Mouse (Mus musculus): Measurements from ENCODE around the gene Ranbp17. TPM values are rescaled to one million over a fixed set of nuclear protein-coding genes. Genes with fewer than 3 reads are reported as not detected.

The Ranbp17 gene
- polyA plus RNA-seq, 1 experiment from 2014 or later = 4.7 TPM

GRCm38 (mm10) chr11:33536636-33537035, 23.1 kb upstream of the Ranbp17 start:
- no peaks in the 10 kb centered on the region for H3K9me3 ChIP-seq (ENCODE audit: control insufficient read depth, low read length)
- 86% methylated on average over 3 of the region's 3 CpGs for WGBS
- no peaks in the 10 kb centered on the region for H3K4me1 ChIP-seq (ENCODE audit: control insufficient read depth in 2 of 2, insufficient read depth in 2 of 2, low read length in 2 of 2)
- no peaks in the 10 kb centered on the region for H3K36me3 ChIP-seq (ENCODE audit: control insufficient read depth, insufficient read depth, low read length)
- H3K27ac ChIP-seq (replicated peaks in 1 of 2; ENCODE audit: control insufficient read depth in 1 of 2, insufficient read depth in 1 of 2, low read depth in 2 of 2, low read length in 2 of 2) = no peak overlapping the region
- H3K4me2 ChIP-seq (ENCODE audit: low read length) = no peak overlapping the region
- no peak overlapping the region for H3K9ac ChIP-seq (ENCODE audit: low read length)
- H3K27me3 ChIP-seq (ENCODE audit: control insufficient read depth, insufficient read depth, low read length) = no peaks in the 10 kb centered on the region
- H3K4me3 ChIP-seq (ENCODE audit: control insufficient read depth in 1 of 2, insufficient read depth in 1 of 2, low read depth in 1 of 2, low read length in 2 of 2) = no peak overlapping the region
- ATAC-seq (ENCODE audit: insufficient number of reproducible peaks, insufficient read depth, low FRiP score, low read depth) = no peak

DNA sequence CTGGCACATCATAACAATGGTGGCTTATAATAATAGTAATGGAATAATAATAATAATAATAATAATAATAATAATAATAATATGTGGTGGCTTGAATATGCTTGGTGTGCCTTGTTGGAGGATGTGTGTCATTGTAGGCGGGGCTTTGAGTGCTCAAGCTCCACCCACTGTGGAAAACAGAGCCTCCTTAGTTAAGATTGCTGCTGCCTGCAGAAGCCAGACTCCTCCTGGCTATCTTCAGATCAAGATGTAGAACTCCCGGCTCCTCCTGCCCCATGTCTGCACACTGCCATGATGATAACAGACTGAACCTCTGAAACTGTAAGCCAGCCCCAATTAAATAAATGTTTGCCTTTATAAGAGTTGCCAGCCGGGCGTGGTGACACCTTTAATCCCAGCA, 21.0 kb upstream of the Ranbp17 start:
- no peak overlapping the region for H3K4me2 ChIP-seq (ENCODE audit: low read length)
- no peaks in the 10 kb centered on the region for H3K4me1 ChIP-seq (ENCODE audit: control insufficient read depth in 2 of 2, insufficient read depth in 2 of 2, low read length in 2 of 2)
- ATAC-seq (ENCODE audit: insufficient number of reproducible peaks, insufficient read depth, low FRiP score, low read depth) = no peak
- H3K9ac ChIP-seq (ENCODE audit: low read length) = no peak overlapping the region
- WGBS = 77% methylated on average over 4 of the region's 4 CpGs
- no peak overlapping the region for H3K4me3 ChIP-seq (ENCODE audit: control insufficient read depth in 1 of 2, insufficient read depth in 1 of 2, low read depth in 1 of 2, low read length in 2 of 2)
- H3K27me3 ChIP-seq (ENCODE audit: control insufficient read depth, insufficient read depth, low read length) = no peaks in the 10 kb centered on the region
- no peaks in the 10 kb centered on the region for H3K36me3 ChIP-seq (ENCODE audit: control insufficient read depth, insufficient read depth, low read length)
- H3K27ac ChIP-seq (replicated peaks in 1 of 2; ENCODE audit: control insufficient read depth in 1 of 2, insufficient read depth in 1 of 2, low read depth in 2 of 2, low read length in 2 of 2) = no peak overlapping the region
- H3K9me3 ChIP-seq (ENCODE audit: control insufficient read depth, low read length) = no peaks in the 10 kb centered on the region

DNA sequence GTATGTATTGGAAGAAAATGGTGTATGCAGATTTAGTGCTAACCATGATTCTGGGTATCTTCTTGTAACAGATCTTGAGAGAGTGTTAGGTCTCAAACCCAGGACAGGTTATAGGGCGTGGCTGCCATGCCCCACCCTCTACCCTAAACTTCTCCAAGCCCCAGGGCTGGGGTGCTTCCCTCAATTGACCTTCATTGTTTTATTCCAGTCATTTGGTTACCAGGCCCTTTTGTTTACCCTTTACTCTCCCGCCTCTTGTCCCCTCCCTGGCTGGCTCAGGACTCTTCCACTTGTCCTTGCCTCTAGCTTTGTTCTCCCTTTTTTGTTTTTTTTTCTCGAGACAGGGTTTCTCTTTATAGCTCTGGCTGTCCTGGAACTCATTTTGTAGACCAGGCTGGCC, 20.0 kb upstream of the Ranbp17 start:
- no peak overlapping the region for H3K9ac ChIP-seq (ENCODE audit: low read length)
- ATAC-seq (ENCODE audit: insufficient number of reproducible peaks, insufficient read depth, low FRiP score, low read depth) = no peak

GRCm38 (mm10) chr11:33529576-33529975, 16.0 kb upstream of the Ranbp17 start:
- Histone ChIP-seq H3K27me3 (ENCODE audit: control insufficient read depth, insufficient read depth, low read length) (no peaks in the 10 kb centered on the region), H3K4me2 (ENCODE audit: low read length) (no peak overlapping the region), H3K4me3 (ENCODE audit: control insufficient read depth in 1 of 2, insufficient read depth in 1 of 2, low read depth in 1 of 2, low read length in 2 of 2) (no peak overlapping the region), H3K9ac (ENCODE audit: low read length) (no peak overlapping the region), H3K4me1 (ENCODE audit: control insufficient read depth in 2 of 2, insufficient read depth in 2 of 2, low read length in 2 of 2) (no peaks in the 10 kb centered on the region), H3K36me3 (ENCODE audit: control insufficient read depth, insufficient read depth, low read length) (no peaks in the 10 kb centered on the region), H3K27ac (replicated peaks in 1 of 2; ENCODE audit: control insufficient read depth in 1 of 2, insufficient read depth in 1 of 2, low read depth in 2 of 2, low read length in 2 of 2) (no peak overlapping the region), H3K9me3 (ENCODE audit: control insufficient read depth, low read length) (no peaks in the 10 kb centered on the region)
- WGBS = 37% methylated on average over 2 of the region's 2 CpGs
- ATAC-seq (ENCODE audit: insufficient number of reproducible peaks, insufficient read depth, low FRiP score, low read depth) = no peak

More for the DNA sequence above, 20.0 kb upstream of the Ranbp17 start:
- Histone ChIP-seq H3K4me3 (ENCODE audit: control insufficient read depth in 1 of 2, insufficient read depth in 1 of 2, low read depth in 1 of 2, low read length in 2 of 2) (no peak overlapping the region), H3K27me3 (ENCODE audit: control insufficient read depth, insufficient read depth, low read length) (no peaks in the 10 kb centered on the region), H3K9me3 (ENCODE audit: control insufficient read depth, low read length) (no peaks in the 10 kb centered on the region), H3K4me1 (ENCODE audit: control insufficient read depth in 2 of 2, insufficient read depth in 2 of 2, low read length in 2 of 2) (no peaks in the 10 kb centered on the region), H3K27ac (replicated peaks in 1 of 2; ENCODE audit: control insufficient read depth in 1 of 2, insufficient read depth in 1 of 2, low read depth in 2 of 2, low read length in 2 of 2) (no peak overlapping the region), H3K4me2 (ENCODE audit: low read length) (no peak overlapping the region), H3K36me3 (ENCODE audit: control insufficient read depth, insufficient read depth, low read length) (no peaks in the 10 kb centered on the region)
- whole genome bisulfite sequencing = 69% methylated on average over 3 of the region's 3 CpGs

DNA sequence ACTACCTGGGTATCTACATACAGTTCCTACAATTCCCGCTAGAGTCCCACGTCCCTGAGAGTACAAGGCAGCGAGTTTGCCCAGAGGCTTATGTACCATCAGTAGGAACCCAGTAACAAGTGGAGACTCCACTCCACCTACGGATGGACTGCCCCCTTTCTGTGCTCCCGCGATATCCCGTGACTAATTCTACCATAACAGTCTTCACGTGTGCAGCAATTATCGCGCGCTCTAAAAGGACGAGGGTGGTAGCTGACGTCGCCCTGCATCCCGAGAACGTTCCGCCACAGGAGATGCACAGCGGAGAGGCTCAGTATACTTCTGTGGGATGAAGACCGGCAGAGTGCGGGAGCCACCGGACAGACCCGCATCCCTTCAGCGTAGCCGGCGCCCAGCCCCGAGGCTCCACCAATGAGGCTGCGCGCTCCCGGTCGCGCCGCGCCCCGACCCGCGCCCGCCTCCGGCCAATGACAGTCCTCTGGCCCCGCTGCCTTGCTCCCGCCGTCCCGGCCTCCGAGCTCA, 631 bp downstream of the Ranbp17 start:
- WGBS = under 1% methylated on average over 41 of the region's 43 CpGs
- H3K4me2 ChIP-seq (ENCODE audit: low read length) = peak overlapping the region; percentile 72
- ATAC-seq (ENCODE audit: insufficient number of reproducible peaks, insufficient read depth, low FRiP score, low read depth) = peak; percentile 84
- peak overlapping the region; percentile 83 for H3K4me3 ChIP-seq (ENCODE audit: control insufficient read depth in 1 of 2, insufficient read depth in 1 of 2, low read depth in 1 of 2, low read length in 2 of 2)
- no peaks in the 10 kb centered on the region for H3K27me3 ChIP-seq (ENCODE audit: control insufficient read depth, insufficient read depth, low read length)
- H3K9ac ChIP-seq (ENCODE audit: low read length) = peak overlapping the region; percentile 89
- no peaks in the 10 kb centered on the region for H3K9me3 ChIP-seq (ENCODE audit: control insufficient read depth, low read length)
- H3K36me3 ChIP-seq (ENCODE audit: control insufficient read depth, insufficient read depth, low read length) = no peaks in the 10 kb centered on the region
- H3K4me1 ChIP-seq (ENCODE audit: control insufficient read depth in 2 of 2, insufficient read depth in 2 of 2, low read length in 2 of 2) = peaks cover 0 to 6% of the 10 kb centered on the region in 2 experiments; a peak in 3 of 4 replicates
- H3K27ac ChIP-seq (replicated peaks in 1 of 2; ENCODE audit: control insufficient read depth in 1 of 2, insufficient read depth in 1 of 2, low read depth in 2 of 2, low read length in 2 of 2) = peak overlapping the region; percentile 65 to 82

- ATAC-seq (ENCODE audit: insufficient number of reproducible peaks, insufficient read depth, low FRiP score, low read depth) = no peak
Measured at GRCm38 (mm10) chr11:33509401-33509800, 4.1 kb downstream of the Ranbp17 start.

DNA sequence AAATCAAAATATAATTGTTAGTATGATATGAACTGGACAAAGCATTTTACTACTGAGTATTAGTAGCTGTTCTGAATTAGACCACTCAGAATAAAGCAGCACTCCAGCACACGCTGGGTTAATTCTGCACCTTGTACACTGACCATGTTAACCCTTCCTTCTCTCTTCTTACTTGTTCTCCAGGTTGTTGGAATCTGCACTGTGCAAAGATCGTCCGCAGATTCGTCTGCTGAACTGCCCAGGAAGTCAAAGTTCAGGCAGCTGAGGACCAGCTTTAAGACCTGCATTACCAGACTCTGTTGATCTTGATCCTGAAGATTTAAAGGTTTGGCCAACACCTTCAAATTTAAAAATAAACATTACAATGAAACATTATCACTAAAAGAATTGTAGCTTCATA, 27.8 kb downstream of the Ranbp17 start:
- Histone ChIP-seq H3K36me3 (ENCODE audit: control insufficient read depth, insufficient read depth, low read length) (peaks cover 9% of the 10 kb centered on the region), H3K27me3 (ENCODE audit: control insufficient read depth, insufficient read depth, low read length) (no peaks in the 10 kb centered on the region), H3K9me3 (ENCODE audit: control insufficient read depth, low read length) (no peaks in the 10 kb centered on the region), H3K9ac (ENCODE audit: low read length) (no peak overlapping the region), H3K4me1 (ENCODE audit: control insufficient read depth in 2 of 2, insufficient read depth in 2 of 2, low read length in 2 of 2) (no peaks in the 10 kb centered on the region), H3K27ac (replicated peaks in 1 of 2; ENCODE audit: control insufficient read depth in 1 of 2, insufficient read depth in 1 of 2, low read depth in 2 of 2, low read length in 2 of 2) (no peak overlapping the region), H3K4me2 (ENCODE audit: low read length) (no peak overlapping the region), H3K4me3 (ENCODE audit: control insufficient read depth in 1 of 2, insufficient read depth in 1 of 2, low read depth in 1 of 2, low read length in 2 of 2) (no peak overlapping the region)
- ATAC-seq (ENCODE audit: insufficient number of reproducible peaks, insufficient read depth, low FRiP score, low read depth) = no peak
- WGBS = 79% methylated on average over 4 of the region's 4 CpGs

More at GRCm38 (mm10) chr11:33509401-33509800, 4.1 kb downstream of the Ranbp17 start:
- Histone ChIP-seq H3K9me3 (ENCODE audit: control insufficient read depth, low read length) (no peaks in the 10 kb centered on the region), H3K27me3 (ENCODE audit: control insufficient read depth, insufficient read depth, low read length) (no peaks in the 10 kb centered on the region), H3K4me2 (ENCODE audit: low read length) (no peak overlapping the region), H3K27ac (replicated peaks in 1 of 2; ENCODE audit: control insufficient read depth in 1 of 2, insufficient read depth in 1 of 2, low read depth in 2 of 2, low read length in 2 of 2) (no peak overlapping the region), H3K4me3 (ENCODE audit: control insufficient read depth in 1 of 2, insufficient read depth in 1 of 2, low read depth in 1 of 2, low read length in 2 of 2) (no peak overlapping the region), H3K4me1 (ENCODE audit: control insufficient read depth in 2 of 2, insufficient read depth in 2 of 2, low read length in 2 of 2) (peaks cover 0 to 6% of the 10 kb centered on the region in 2 experiments; a peak in 3 of 4 replicates), H3K36me3 (ENCODE audit: control insufficient read depth, insufficient read depth, low read length) (no peaks in the 10 kb centered on the region), H3K9ac (ENCODE audit: low read length) (no peak overlapping the region)

DNA sequence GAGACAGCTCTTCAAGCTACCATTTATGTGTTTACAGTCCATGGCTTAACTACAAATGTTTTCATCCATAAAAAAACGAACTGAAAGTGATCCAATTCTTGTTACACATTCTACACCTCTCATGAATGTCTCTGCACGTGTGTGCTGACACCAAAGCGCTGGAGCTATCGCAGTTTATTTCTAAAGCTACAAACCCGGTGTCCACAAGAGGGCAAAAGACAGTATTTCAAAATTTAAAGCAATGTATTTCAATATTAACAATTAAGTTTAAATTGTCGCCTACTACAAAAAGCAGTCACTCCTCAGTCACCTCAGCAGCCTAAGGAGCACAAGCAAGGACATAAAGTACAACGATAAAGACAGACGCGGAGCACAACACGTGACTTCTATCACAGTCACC, 33.1 kb downstream of the Ranbp17 start:
- Histone ChIP-seq H3K4me1 (ENCODE audit: control insufficient read depth in 2 of 2, insufficient read depth in 2 of 2, low read length in 2 of 2) (no peaks in the 10 kb centered on the region), H3K9me3 (ENCODE audit: control insufficient read depth, low read length) (no peaks in the 10 kb centered on the region), H3K4me3 (ENCODE audit: control insufficient read depth in 1 of 2, insufficient read depth in 1 of 2, low read depth in 1 of 2, low read length in 2 of 2) (no peak overlapping the region), H3K9ac (ENCODE audit: low read length) (no peak overlapping the region), H3K27me3 (ENCODE audit: control insufficient read depth, insufficient read depth, low read length) (no peaks in the 10 kb centered on the region), H3K4me2 (ENCODE audit: low read length) (no peak overlapping the region), H3K36me3 (ENCODE audit: control insufficient read depth, insufficient read depth, low read length) (peaks cover 5% of the 10 kb centered on the region; the same call in 1 of the 2 replicates), H3K27ac (replicated peaks in 1 of 2; ENCODE audit: control insufficient read depth in 1 of 2, insufficient read depth in 1 of 2, low read depth in 2 of 2, low read length in 2 of 2) (no peak overlapping the region)
- no peak for ATAC-seq (ENCODE audit: insufficient number of reproducible peaks, insufficient read depth, low FRiP score, low read depth)
- WGBS = 85% methylated on average over 10 of the region's 10 CpGs
